ENCODE assay signal across 16 mouse cellular contexts in the genomic region with DNA sequence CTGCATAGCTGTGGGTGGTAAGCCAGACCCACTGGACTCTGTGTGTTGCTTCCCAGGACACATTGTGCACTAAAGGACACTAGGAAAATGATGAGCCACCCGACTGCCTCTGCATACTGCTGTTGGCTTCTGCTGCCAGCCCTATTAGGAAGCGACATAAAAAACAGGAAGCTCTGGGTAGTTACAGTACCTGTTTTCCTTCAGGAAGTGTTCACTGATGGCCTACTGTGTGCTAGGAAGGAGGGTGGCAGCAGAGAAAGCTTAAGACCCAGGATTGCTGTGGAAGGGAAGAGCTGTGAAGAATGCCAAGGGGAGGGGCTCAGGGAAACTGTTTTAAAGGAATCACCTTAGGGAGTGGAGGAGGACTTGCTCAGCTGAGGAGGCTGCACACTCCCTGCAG.
"Had no signal": no experiment of that assay in that cellular context is flagged by ENCODE, and none has a peak within 500 bp of the region (broad histone marks: within the 10 kb centered on the region; RNA-seq: fewer than 3 reads in every experiment).

No protein-coding gene starts in this region.

- H3K27me3 ChIP-seq: neural tube, embryonic 12.5 days; neural tube, embryonic 13.5 days; neural tube, embryonic 15.5 days; stomach, embryonic 15.5 days had no signal

- H3K27ac ChIP-seq: neural tube, embryonic 12.5 days; neural tube, embryonic 13.5 days; neural tube, embryonic 15.5 days; stomach, embryonic 15.5 days; stomach, postnatal 0 days had no signal

- H3K4me3 ChIP-seq: neural tube, embryonic 12.5 days; neural tube, embryonic 13.5 days; neural tube, embryonic 15.5 days; stomach, embryonic 15.5 days had no signal

- H3K9ac ChIP-seq: neural tube, embryonic 12.5 days; neural tube, embryonic 13.5 days; neural tube, embryonic 15.5 days; stomach, embryonic 15.5 days had no signal

- H3K4me1 ChIP-seq: neural tube, embryonic 12.5 days; neural tube, embryonic 13.5 days; neural tube, embryonic 15.5 days had no signal

- H3K4me2 ChIP-seq: neural tube, embryonic 12.5 days; neural tube, embryonic 13.5 days; neural tube, embryonic 15.5 days; stomach, embryonic 15.5 days had no signal

- DNase-seq: retina, postnatal 1 day; right cerebral cortex, adult 18-20 months; right cerebral cortex, postnatal 14 days; right cerebral cortex, postnatal 4 days; spleen, adult 18-20 months; thymus, adult 18-20 months; thymus, adult 2 months; thymus, postnatal 14 days; thymus, postnatal 25 days; thymus, postnatal 36 days; thymus, postnatal 4 days had no signal

- H3K9me3 ChIP-seq: neural tube, embryonic 12.5 days; neural tube, embryonic 13.5 days; neural tube, embryonic 15.5 days; stomach, embryonic 15.5 days had no signal
